Comparison of ENCODE assay signal across 9 mouse cellular contexts in genomic region chr6:122662551-122663264, GRCm38 (mm10). TPM values are rescaled to one million over a fixed set of nuclear protein-coding genes. Genes with fewer than 3 reads are reported as not detected.
DNase-seq lines count a peak whose midpoint lies in the region; ATAC-seq and TF ChIP-seq lines count a peak whose summit lies in the region.
"Had no signal": no experiment of that assay in that cellular context is flagged by ENCODE, and none has a peak within 500 bp of the region (broad histone marks: within the 10 kb centered on the region; RNA-seq: fewer than 3 reads in every experiment).

No protein-coding gene starts in this region.

- no peak for DNase-seq in heart, postnatal 0 days (ENCODE audit: low spot score)
- peak; percentile 26 for DNase-seq in ovary, postnatal 14 days (ENCODE audit: low spot score)
- no peak for DNase-seq in frontal cortex, adult 2 months (ENCODE audit: extremely low spot score in 1 of 2, low spot score in 1 of 2)

- H3K4me1 ChIP-seq in megakaryocyte, embryonic 14.5 days = peaks cover 4% of the 10 kb centered on the region; the same call in 1 of the 2 replicates
- H3K4me1 ChIP-seq in heart, postnatal 0 days (ENCODE audit: control insufficient read depth, insufficient read depth) = 0 out of 2 replicates have a peak, but pooled peaks cover 5% of the 10 kb centered on the region
- H3K4me1 ChIP-seq in kidney, embryonic 14.5 days (ENCODE audit: control insufficient read depth, insufficient read depth, low read length) = 0 out of 2 replicates have a peak, but pooled peaks cover 5% of the 10 kb centered on the region

- no peaks in the 10 kb centered on the region for H3K9me3 ChIP-seq in megakaryocyte, embryonic 14.5 days
- H3K9me3 ChIP-seq in heart, postnatal 0 days (replicated peaks; ENCODE audit: control insufficient read depth, low read length) = no peaks in the 10 kb centered on the region
- no peaks in the 10 kb centered on the region for H3K9me3 ChIP-seq in kidney, embryonic 14.5 days (ENCODE audit: control insufficient read depth, low read length)

- peaks cover 44% of the 10 kb centered on the region for H3K27me3 ChIP-seq in megakaryocyte, embryonic 14.5 days (replicated peaks)
- 0 out of 2 replicates have a peak, but pooled peaks cover 7% of the 10 kb centered on the region for H3K27me3 ChIP-seq in heart, postnatal 0 days (ENCODE audit: control insufficient read depth, insufficient read depth, low read length)
- peaks cover 18% of the 10 kb centered on the region for H3K27me3 ChIP-seq in kidney, embryonic 14.5 days (ENCODE audit: control insufficient read depth, insufficient read depth, low read length)

- H3K9ac ChIP-seq in heart, postnatal 0 days (replicated peaks; ENCODE audit: low read depth, low read length) = no peak overlapping the region
- no peak overlapping the region for H3K9ac ChIP-seq in kidney, embryonic 14.5 days (ENCODE audit: low read depth, low read length)

- no peak for TF ChIP-seq CTCF in heart, postnatal 0 days (IDR thresholded peaks at IDR 0.05; ENCODE audit: low read depth)

- H3K27ac ChIP-seq in heart, postnatal 0 days (ENCODE audit: low read depth) = no peak overlapping the region
- H3K27ac ChIP-seq in kidney, embryonic 14.5 days (ENCODE audit: low read depth, low read length) = no peak overlapping the region

- WGBS in heart, postnatal 0 days = 36% methylated on average over 22 of the region's 22 CpGs
- 22% methylated on average over 22 of the region's 22 CpGs for WGBS in kidney, embryonic 14.5 days

- H3K4me2 ChIP-seq in heart, postnatal 0 days (ENCODE audit: low read depth, low read length) = peak overlapping the region; percentile 5; the same call in 1 of the 2 replicates
- no peak overlapping the region for H3K4me2 ChIP-seq in kidney, embryonic 14.5 days (replicated peaks; ENCODE audit: low read depth, low read length)

- TF ChIP-seq EP300 in heart, postnatal 0 days (IDR thresholded peaks at IDR 0.05; ENCODE audit: low read depth) = no peak

- no peak for ATAC-seq in megakaryocyte, adult 5-6 weeks (ENCODE audit: poor library complexity, severe bottlenecking)
- no peak for ATAC-seq in heart, postnatal 0 days (ENCODE audit: insufficient read depth, low read depth)
- 0 out of 2 replicates have a peak, but pooled peaks have one; percentile 22 for ATAC-seq in kidney, embryonic 14.5 days (ENCODE audit: low FRiP score, low TSS enrichment)
- ATAC-seq in megakaryocyte-erythroid progenitor cell, adult 5-6 weeks (replicated peaks; ENCODE audit: low FRiP score, low TSS enrichment, poor library complexity, severe bottlenecking) = no peak

- H3K36me3 ChIP-seq in megakaryocyte, embryonic 14.5 days (replicated peaks; ENCODE audit: low read length) = no peaks in the 10 kb centered on the region
- H3K36me3 ChIP-seq in heart, postnatal 0 days (replicated peaks; ENCODE audit: control insufficient read depth, insufficient read depth, low read length) = no peaks in the 10 kb centered on the region
- no peaks in the 10 kb centered on the region for H3K36me3 ChIP-seq in kidney, embryonic 14.5 days (ENCODE audit: control insufficient read depth, insufficient read depth, low read length)

- H3K4me3 ChIP-seq in megakaryocyte, embryonic 14.5 days (replicated peaks) = peak overlapping the region; percentile 50
- no peak overlapping the region for H3K4me3 ChIP-seq in heart, postnatal 0 days (ENCODE audit: low read depth, low read length)
- no peak overlapping the region for H3K4me3 ChIP-seq in kidney, embryonic 14.5 days (ENCODE audit: low read length)

RNA-seq across cellular contexts. Expression of gene Dppa3, which starts 36.5 kb away (rescaled TPM):
- not detected in 2 replicates for polyA plus RNA-seq in megakaryocyte, embryonic 14.5 days (2012; ENCODE audit: insufficient read depth, low replicate concordance)
- total RNA-seq in megakaryocyte, adult 5-6 weeks (2015) = not detected in 2 replicates
- not detected in 2 replicates for total RNA-seq in megakaryocyte, adult 5-6 weeks (2017)
- not detected in 2 replicates for total RNA-seq in heart, postnatal 0 days (2014; rRNA removed; ENCODE audit: low replicate concordance)
- polyA plus RNA-seq in heart, postnatal 0 days (2015; fragmentation: Nextera tagmentation; extraction: Ambion mirVana) = 0.18 and 0.41 TPM in 2 replicates
- polyA plus RNA-seq in kidney, embryonic 14.5 days (2014; fragmentation: Nextera tagmentation; extraction: Ambion mirVana) = not detected in 2 replicates
- total RNA-seq in megakaryocyte-erythroid progenitor cell, adult 5-6 weeks (2014; fragmentation: Nextera tagmentation) = not detected in 2 replicates
- total RNA-seq in megakaryocyte-erythroid progenitor cell, adult 5-6 weeks (2017) = not detected in 2 replicates
- polyA plus RNA-seq in frontal cortex, adult 2 months (2012; rRNA removed) = not detected in 2 replicates
- total RNA-seq: left cerebral cortex, postnatal 25 days had no signal
- polyA plus RNA-seq: gonadal fat pad, adult 2 months had no signal

RNA-seq across cellular contexts. Expression of gene Nanog, which starts 44.6 kb away (rescaled TPM):
- not detected in 2 replicates for polyA plus RNA-seq in megakaryocyte, embryonic 14.5 days (2012; ENCODE audit: insufficient read depth, low replicate concordance)
- not detected in 2 replicates for total RNA-seq in megakaryocyte, adult 5-6 weeks (2015)
- total RNA-seq in megakaryocyte, adult 5-6 weeks (2017) = not detected in 2 replicates
- total RNA-seq in heart, postnatal 0 days (2014; rRNA removed; ENCODE audit: low replicate concordance) = 0.73 and 1.3 TPM in 2 replicates
- 0.47 and 0.61 TPM in 2 replicates for polyA plus RNA-seq in heart, postnatal 0 days (2015; fragmentation: Nextera tagmentation; extraction: Ambion mirVana)
- 0.13 TPM in 1 of 2 replicates, not detected in the other for polyA plus RNA-seq in kidney, embryonic 14.5 days (2014; fragmentation: Nextera tagmentation; extraction: Ambion mirVana)
- total RNA-seq in megakaryocyte-erythroid progenitor cell, adult 5-6 weeks (2014; fragmentation: Nextera tagmentation) = not detected in 2 replicates
- not detected in 2 replicates for total RNA-seq in megakaryocyte-erythroid progenitor cell, adult 5-6 weeks (2017)
- polyA plus RNA-seq in frontal cortex, adult 2 months (2012; rRNA removed) = 0.06 TPM in 1 of 2 replicates, not detected in the other

RNA-seq across cellular contexts. Expression of gene Gdf3, which starts 52.8 kb away (rescaled TPM):
- polyA plus RNA-seq in megakaryocyte, embryonic 14.5 days (2012; ENCODE audit: insufficient read depth, low replicate concordance) = 0.07 TPM in 1 of 2 replicates, not detected in the other
- 0.62 and 1.7 TPM in 2 replicates for total RNA-seq in megakaryocyte, adult 5-6 weeks (2015)
- total RNA-seq in megakaryocyte, adult 5-6 weeks (2017) = 0.40 TPM in 1 of 2 replicates, not detected in the other
- total RNA-seq in heart, postnatal 0 days (2014; rRNA removed; ENCODE audit: low replicate concordance) = 0.15 TPM in 1 of 2 replicates, not detected in the other
- polyA plus RNA-seq in heart, postnatal 0 days (2015; fragmentation: Nextera tagmentation; extraction: Ambion mirVana) = 0.05 and 0.26 TPM in 2 replicates
- not detected in 2 replicates for polyA plus RNA-seq in kidney, embryonic 14.5 days (2014; fragmentation: Nextera tagmentation; extraction: Ambion mirVana)
- 14.1 and 24.4 TPM in 2 replicates for total RNA-seq in megakaryocyte-erythroid progenitor cell, adult 5-6 weeks (2014; fragmentation: Nextera tagmentation)
- total RNA-seq in megakaryocyte-erythroid progenitor cell, adult 5-6 weeks (2017) = 9.7 and 15.2 TPM in 2 replicates
- polyA plus RNA-seq in frontal cortex, adult 2 months (2012; rRNA removed) = not detected in 2 replicates
- total RNA-seq: left cerebral cortex, postnatal 25 days had no signal
